Mouse (Mus musculus) thymus, adult 2 months (tissue): Measurements from ENCODE around the gene Zbtb8a.

Experiments used
- CTCF ChIP-seq: fragments of 200-500 bp; IDR thresholded peaks from 2 replicates; pipeline ENCODE4 v1.5.1; 2012; ENCODE audit warnings: mild to moderate bottlenecking, control low read depth, low read length, moderate library complexity, borderline replicate concordance; ENCODE audit not compliant: control insufficient read depth, poor library complexity, insufficient read depth; ENCODE audit errors: extremely low read depth
- POLR2A ChIP-seq: fragments of 200-500 bp; IDR thresholded peaks from 2 replicates; pipeline ENCODE4 v1.6.1; 2012; ENCODE audit warnings: mild to moderate bottlenecking, low read length, control low read depth, moderate library complexity; ENCODE audit not compliant: control insufficient read depth, poor library complexity, insufficient read depth; ENCODE audit errors: extremely low read depth

DNA sequence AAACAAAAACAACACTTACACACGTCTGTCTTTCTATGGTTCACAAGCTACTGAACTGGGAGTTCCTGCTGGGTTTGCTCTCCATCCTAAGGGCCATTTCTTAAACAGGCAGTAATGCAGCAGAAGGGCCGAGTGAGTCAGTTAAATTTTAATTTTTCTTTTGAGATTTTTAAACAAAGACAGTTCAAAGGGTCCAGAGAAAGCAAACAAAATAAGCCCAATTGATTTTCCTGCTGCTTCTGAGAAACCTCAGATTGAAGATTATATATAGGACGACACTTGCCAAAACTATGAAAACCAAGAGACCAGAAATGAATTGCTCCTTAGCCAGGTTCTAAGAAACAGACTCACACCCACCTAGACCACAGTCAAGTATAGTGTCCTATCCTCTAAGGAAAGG, 64.0 kb downstream of the Zbtb8a start:
- TF ChIP-seq POLR2A (no peak), CTCF (no peak)
